Mouse (Mus musculus) myocyte (in vitro differentiated cells): ENCODE measurements around the gene Vmn2r24. TPM values are rescaled to one million over a fixed set of nuclear protein-coding genes. Genes with fewer than 3 reads are reported as not detected.

Experiments
- polyA plus RNA-seq: library from polyadenylated mRNA; unstranded; fragments of >200 nt; fragmentation: generic; extraction: Trizol; gene quantifications from one replicate; pipeline ENCODE4 v1.2.1, GENCODE M21; 2012; ENCODE audit warnings: missing spikeins

Vmn2r24 gene
- polyA plus RNA-seq, 1 experiment = not detected

Other genes with a start within 250 kb of the Vmn2r24 start
- not detected for gene Vmn2r21, start 245.5 kb upstream of the Vmn2r24 start, polyA plus RNA-seq
- gene Vmn2r22, start 128.2 kb upstream of the Vmn2r24 start, polyA plus RNA-seq = not detected
- not detected for gene Vmn2r23, start 76.2 kb upstream of the Vmn2r24 start, polyA plus RNA-seq
- not detected for gene Vmn2r25, start 74.6 kb downstream of the Vmn2r24 start, polyA plus RNA-seq
- not detected for gene Vmn2r26, start 245.7 kb downstream of the Vmn2r24 start, polyA plus RNA-seq